Mouse (Mus musculus) MEL (cell line): Measurements from ENCODE around the gene Pidd1. TPM values are rescaled to one million over a fixed set of nuclear protein-coding genes. Genes with fewer than 3 reads are reported as not detected.

Source experiments
- DNase-seq: peaks from one replicate; pipeline ENCODE4 v3.0.0; 2011; ENCODE audit warnings: low read depth, low spot score
- H3K27ac ChIP-seq: 2 replicates; pipeline ENCODE4 v1.5.1; 2012; ENCODE audit warnings: low read depth, mild to moderate bottlenecking, control low read depth, low read length, moderate library complexity; ENCODE audit not compliant: control insufficient read depth
- H3K27me3 ChIP-seq, 2 experiments: fragments of 150-350 bp in 1 of 2; sonication (generic) in 1 of 2; 2 replicates each; pipeline ENCODE4 v1.6.1; 2012; ENCODE audit warnings: low read length in 2 of 2, mild to moderate bottlenecking in 2 of 2, improper control_type of control experiment in 1 of 2, moderate library complexity in 1 of 2; ENCODE audit not compliant: insufficient read depth in 2 of 2, control insufficient read depth in 1 of 2
- H3K36me3 ChIP-seq, 2 experiments: 2 replicates each; pipeline ENCODE4 v1.6.1; 2012 to 2014; ENCODE audit warnings: low read length in 2 of 2, improper control_type of control experiment in 1 of 2, inconsistent platforms in 1 of 2, mild to moderate bottlenecking in 1 of 2; ENCODE audit not compliant: insufficient read depth in 2 of 2, control insufficient read depth in 1 of 2
- H3K4me1 ChIP-seq, 2 experiments: fragments of 150-350 bp in 1 of 2; sonication (generic) in 1 of 2; 2 replicates each; pipeline ENCODE4 v1.6.1; 2012; ENCODE audit warnings: low read length in 2 of 2, improper control_type of control experiment in 1 of 2, mild to moderate bottlenecking in 1 of 2; ENCODE audit not compliant: insufficient read depth in 2 of 2, control insufficient read depth in 1 of 2
- H3K4me3 ChIP-seq, 2 experiments: fragments of 150-350 bp in 1 of 2; sonication (generic) in 1 of 2; 2 replicates each; pipeline ENCODE4 v1.5.1; 2012; ENCODE audit warnings: low read depth in 2 of 2, low read length in 2 of 2, mild to moderate bottlenecking in 2 of 2, moderate library complexity in 2 of 2, control low read depth in 1 of 2, improper control_type of control experiment in 1 of 2; ENCODE audit not compliant: control insufficient read depth in 1 of 2, insufficient read depth in 1 of 2
- H3K79me2 ChIP-seq: 2 replicates; pipeline ENCODE4 v1.6.1; 2012; ENCODE audit warnings: mild to moderate bottlenecking, low read length, moderate library complexity; ENCODE audit not compliant: control insufficient read depth, poor library complexity, insufficient read depth
- H3K9ac ChIP-seq: 2 replicates; pipeline ENCODE4 v1.6.1; 2012; ENCODE audit warnings: low read depth, mild to moderate bottlenecking, control low read depth, low read length, moderate library complexity; ENCODE audit not compliant: control insufficient read depth, poor library complexity, severe bottlenecking
- H3K9me3 ChIP-seq: fragments of 150-350 bp; sonication (generic); replicated peaks from 2 replicates; pipeline ENCODE4 v1.6.1; 2012; ENCODE audit warnings: mild to moderate bottlenecking, low read length, improper control_type of control experiment, moderate library complexity; ENCODE audit not compliant: insufficient read depth
- BHLHE40 ChIP-seq: IDR thresholded peaks from 2 replicates; pipeline ENCODE4 v1.6.1; 2012; ENCODE audit warnings: low read depth, mild to moderate bottlenecking, inconsistent platforms, low read length, improper control_type of control experiment, borderline replicate concordance
- CHD1 ChIP-seq: IDR thresholded peaks from 2 replicates; pipeline ENCODE4 v1.6.1; 2012; ENCODE audit warnings: low read depth, mild to moderate bottlenecking, inconsistent platforms, low read length, improper control_type of control experiment
- CHD2 ChIP-seq: IDR thresholded peaks from 2 replicates; pipeline ENCODE4 v1.6.1; 2011; ENCODE audit warnings: low read length, improper control_type of control experiment
- CTCF ChIP-seq, 3 experiments: IDR thresholded peaks in 2 of 3; conservative IDR thresholded peaks in 1 of 3; 2 replicates each; pipeline ENCODE4 v1.5.1; 2011 to 2012; ENCODE audit warnings: low read length in 3 of 3, low read depth in 2 of 3, mild to moderate bottlenecking in 2 of 3, improper control_type of control experiment in 1 of 3, inconsistent platforms in 1 of 3, mixed read lengths in 1 of 3, moderate library complexity in 1 of 3; ENCODE audit not compliant: control insufficient read depth in 1 of 3, insufficient read depth in 1 of 3, poor library complexity in 1 of 3, severe bottlenecking in 1 of 3
- E2F4 ChIP-seq: IDR thresholded peaks from 2 replicates; pipeline ENCODE4 v1.6.1; 2011; ENCODE audit warnings: low read depth, low read length, improper control_type of control experiment, borderline replicate concordance
- ELF1 ChIP-seq: IDR thresholded peaks from 2 replicates; pipeline ENCODE4 v1.6.1; 2014; ENCODE audit warnings: low read depth, mild to moderate bottlenecking, inconsistent platforms, low read length, improper control_type of control experiment, moderate library complexity
- ETS1 ChIP-seq: IDR thresholded peaks from 2 replicates; pipeline ENCODE4 v1.6.1; 2012; ENCODE audit warnings: low read depth, mild to moderate bottlenecking, inconsistent platforms, low read length, improper control_type of control experiment, moderate library complexity
- GABPA ChIP-seq: IDR thresholded peaks from 2 replicates; pipeline ENCODE4 v1.6.1; 2012; ENCODE audit warnings: low read depth, mild to moderate bottlenecking, inconsistent platforms, low read length, improper control_type of control experiment, moderate library complexity
- GATA1 ChIP-seq: IDR thresholded peaks from 2 replicates; pipeline ENCODE4 v1.6.1; 2011; ENCODE audit warnings: low read depth, low read length, improper control_type of control experiment
- HCFC1 ChIP-seq: IDR thresholded peaks from 2 replicates; pipeline ENCODE4 v1.6.1; 2012; ENCODE audit warnings: low read depth, mild to moderate bottlenecking, inconsistent platforms, low read length, improper control_type of control experiment, moderate library complexity
- JUND ChIP-seq: IDR thresholded peaks from 2 replicates; pipeline ENCODE4 v1.6.1; 2011; ENCODE audit warnings: low read depth, mild to moderate bottlenecking, improper control_type of control experiment, low read length
- KAT2A ChIP-seq: conservative IDR thresholded peaks from 2 replicates; pipeline ENCODE4 v1.6.1; 2012; ENCODE audit warnings: low read depth, low read length, improper control_type of control experiment, inconsistent platforms
- MAZ ChIP-seq: IDR thresholded peaks from 2 replicates; pipeline ENCODE4 v1.6.1; 2012; ENCODE audit warnings: low read depth, mild to moderate bottlenecking, inconsistent platforms, low read length, improper control_type of control experiment
- MEF2A ChIP-seq: IDR thresholded peaks from 2 replicates; pipeline ENCODE4 v1.6.1; 2014; ENCODE audit warnings: low read depth, mild to moderate bottlenecking, inconsistent platforms, low read length, improper control_type of control experiment; ENCODE audit not compliant: poor library complexity, insufficient replicate concordance, severe bottlenecking; ENCODE audit errors: extremely low read depth
- MXI1 ChIP-seq: IDR thresholded peaks from 2 replicates; pipeline ENCODE4 v1.6.1; 2011; ENCODE audit warnings: mild to moderate bottlenecking, low read depth, low read length, improper control_type of control experiment
- MYC ChIP-seq: IDR thresholded peaks from 2 replicates; pipeline ENCODE4 v1.6.1; 2011; ENCODE audit warnings: low read depth, mild to moderate bottlenecking, low read length, improper control_type of control experiment, moderate library complexity
- NELFE ChIP-seq: IDR thresholded peaks from 2 replicates; pipeline ENCODE4 v1.6.1; 2011; ENCODE audit warnings: low read depth, low read length, improper control_type of control experiment
- POLR2AphosphoS2 ChIP-seq: IDR thresholded peaks from 2 replicates; pipeline ENCODE4 v1.6.1; 2011; ENCODE audit warnings: low read length, improper control_type of control experiment
- POLR2AphosphoS5 ChIP-seq: IDR thresholded peaks from 2 replicates; pipeline ENCODE4 v1.6.1; 2012; ENCODE audit warnings: low read depth, borderline replicate concordance, mild to moderate bottlenecking, inconsistent platforms, low read length, moderate library complexity, mixed read lengths
- RAD21 ChIP-seq: IDR thresholded peaks from 2 replicates; pipeline ENCODE4 v1.6.1; 2011; ENCODE audit warnings: mild to moderate bottlenecking, low read depth, low read length, improper control_type of control experiment
- SIN3A ChIP-seq: IDR thresholded peaks from 2 replicates; pipeline ENCODE4 v1.6.1; 2012; ENCODE audit warnings: low read length, improper control_type of control experiment, inconsistent platforms
- USF1 ChIP-seq: IDR thresholded peaks from 2 replicates; pipeline ENCODE4 v1.6.1; 2014; ENCODE audit warnings: low read depth, mild to moderate bottlenecking, inconsistent platforms, low read length, improper control_type of control experiment, moderate library complexity
- ZC3H11A ChIP-seq: IDR thresholded peaks from 2 replicates; pipeline ENCODE4 v1.6.1; 2012; ENCODE audit warnings: low read depth, mild to moderate bottlenecking, inconsistent platforms, low read length, improper control_type of control experiment
- ZKSCAN1 ChIP-seq: IDR thresholded peaks from 2 replicates; pipeline ENCODE4 v1.6.1; 2012; ENCODE audit warnings: low read depth, mild to moderate bottlenecking, inconsistent platforms, low read length, improper control_type of control experiment, moderate library complexity
- ZMIZ1 ChIP-seq: IDR thresholded peaks from 2 replicates; pipeline ENCODE4 v1.6.1; 2012; ENCODE audit warnings: low read depth, mild to moderate bottlenecking, inconsistent platforms, low read length, improper control_type of control experiment, moderate library complexity
- polyA plus RNA-seq, 2 experiments: library from polyadenylated mRNA; stranded (reverse) in 1 of 2; unstranded in 1 of 2; fragments of >175 nt in 1 of 2; fragments of >200 nt in 1 of 2; gene quantifications; 2 replicates each; pipeline versions ENCODE4 v1.2.1 to v1.2.4; 2012; ENCODE audit warnings: low replicate concordance in 2 of 2, low read depth in 1 of 2; ENCODE audit not compliant: insufficient read length in 2 of 2, insufficient read depth in 1 of 2, missing spikeins in 1 of 2
- total RNA-seq: library from RNA; depleted of rRNA; stranded (reverse); fragments of 300-350 nt; gene quantifications from 2 replicates; pipeline ENCODE4 v1.2.3, GENCODE M21; 2012

Pidd1 gene
- total and polyA plus RNA-seq, 3 experiments = 6.4 to 27.2 TPM; not detected in 1

DNA sequence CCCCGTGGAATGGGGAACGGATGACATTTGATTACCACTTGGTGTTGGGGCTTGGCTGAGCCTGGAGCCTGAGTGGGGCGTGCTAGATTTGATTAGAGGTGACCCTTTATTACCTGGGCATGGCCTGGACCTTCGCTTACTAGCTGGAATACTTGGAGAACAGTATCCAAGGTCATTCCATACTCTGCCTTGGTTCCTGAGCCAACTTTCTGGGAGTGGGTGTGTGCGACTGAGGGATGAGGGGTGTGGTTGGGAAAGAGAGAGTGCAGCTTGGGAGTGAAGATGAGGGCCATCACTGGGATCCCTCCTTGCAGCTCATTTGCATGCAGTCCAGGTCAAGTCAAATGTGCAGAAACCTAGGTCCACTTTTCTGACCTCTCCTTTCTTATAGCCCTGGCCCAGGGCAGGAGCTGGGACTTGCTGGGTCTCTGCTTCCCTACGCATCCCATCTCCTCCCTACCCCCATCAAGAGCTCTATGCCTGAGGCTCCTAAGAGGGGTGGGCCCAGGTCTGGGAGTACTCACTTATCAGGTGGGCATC lies 39.4 kb upstream of the Pidd1 start:
- no peaks in the 10 kb centered on the region for H3K36me3 ChIP-seq

DNA sequence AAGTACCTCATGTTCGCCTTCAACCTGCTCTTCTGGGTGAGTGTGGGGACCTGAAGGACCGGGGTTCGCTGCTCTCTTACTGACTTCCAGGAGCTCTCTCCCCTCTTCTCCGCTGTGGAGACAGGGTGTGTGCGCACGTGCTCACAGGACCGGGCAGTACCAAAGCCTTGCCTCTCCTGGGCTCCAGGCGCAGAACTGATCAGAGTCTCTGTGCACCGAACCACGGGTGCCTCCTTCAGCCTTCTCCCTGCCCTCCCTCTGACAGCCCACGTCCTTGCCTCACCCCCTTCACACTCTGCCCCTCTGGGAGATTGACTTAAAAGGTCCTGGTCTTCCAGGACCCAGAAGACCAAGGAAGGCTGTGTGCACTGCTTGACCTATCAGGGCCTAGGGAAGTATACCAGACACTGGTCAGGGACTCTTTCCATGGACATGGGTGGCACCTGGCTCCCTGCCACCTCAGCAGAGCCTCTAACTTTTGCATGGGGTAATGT lies 38.8 kb upstream of the Pidd1 start:
- H3K9me3 ChIP-seq = no peaks in the 10 kb centered on the region
- H3K27me3 ChIP-seq = no peaks in the 10 kb centered on the region
- H3K4me3 ChIP-seq = no peak overlapping the region
- DNase-seq = no peak
- H3K36me3 ChIP-seq = peaks cover 0 to under 1% of the 10 kb centered on the region in 2 experiments; a peak in 1 of 4 replicates
- peaks cover 0 to 4% of the 10 kb centered on the region in 2 experiments; a peak in 2 of 4 replicates for H3K4me1 ChIP-seq
- H3K9ac ChIP-seq = no peak overlapping the region
- peaks cover 6% of the 10 kb centered on the region for H3K79me2 ChIP-seq
- H3K27ac ChIP-seq = no peak overlapping the region
- no peak for TF ChIP-seq POLR2AphosphoS5
- no peak for TF ChIP-seq JUND
- TF ChIP-seq RAD21 = no peak
- TF ChIP-seq POLR2AphosphoS2 = no peak
- TF ChIP-seq MEF2A = no peak
- no peak for TF ChIP-seq ZKSCAN1
- TF ChIP-seq GABPA = no peak
- no peak for TF ChIP-seq ETS1
- TF ChIP-seq CHD2 = no peak
- TF ChIP-seq HCFC1 = no peak
- TF ChIP-seq SIN3A = no peak
- no peak for TF ChIP-seq KAT2A
- no peak for TF ChIP-seq ZMIZ1
- TF ChIP-seq NELFE = no peak
- no peak for TF ChIP-seq GATA1
- TF ChIP-seq ZC3H11A = no peak
- TF ChIP-seq USF1 = no peak
- no peak for TF ChIP-seq MYC
- no peak for TF ChIP-seq CTCF (IDR thresholded peaks at IDR 0.05 in 2 of 3, conservative IDR thresholded peaks at IDR 0.05 in 1 of 3; ENCODE audit: control insufficient read depth in 1 of 3, insufficient read depth in 1 of 3, low read depth in 2 of 3, low read length in 3 of 3, poor library complexity in 1 of 3, severe bottlenecking in 1 of 3)
- TF ChIP-seq MAZ = no peak
- TF ChIP-seq, all 39 proteins: peak for 0

More for the DNA sequence above, 39.4 kb upstream of the Pidd1 start:
- H3K27me3 ChIP-seq = no peaks in the 10 kb centered on the region
- TF ChIP-seq ETS1 (no peak), CTCF (IDR thresholded peaks at IDR 0.05 in 2 of 3, conservative IDR thresholded peaks at IDR 0.05 in 1 of 3; ENCODE audit: control insufficient read depth in 1 of 3, insufficient read depth in 1 of 3, low read depth in 2 of 3, low read length in 3 of 3, poor library complexity in 1 of 3, severe bottlenecking in 1 of 3) (no peak), MXI1 (no peak), ZMIZ1 (no peak), BHLHE40 (no peak), GABPA (no peak), POLR2AphosphoS5 (no peak), ELF1 (no peak), CHD1 (no peak), HCFC1 (no peak), MEF2A (no peak), E2F4 (no peak), CHD2 (no peak)
- H3K4me1 ChIP-seq = no peaks in the 10 kb centered on the region
- DNase-seq = no peak
- no peak overlapping the region for H3K4me3 ChIP-seq
- no peak overlapping the region for H3K27ac ChIP-seq
- no peak overlapping the region for H3K9ac ChIP-seq
- H3K79me2 ChIP-seq = peaks cover 2% of the 10 kb centered on the region; the same call in 1 of the 2 replicates
- H3K9me3 ChIP-seq = no peaks in the 10 kb centered on the region
